Mouse (Mus musculus): ENCODE results near the gene Cst3. TPM values are rescaled to one million over a fixed set of nuclear protein-coding genes. Genes with fewer than 3 reads are reported as not detected.

Cst3 gene
- polyA plus RNA-seq, 1 experiment = 150 TPM

GRCm38 (mm10) chr2:148870526-148870925 is 5.0 kb downstream of the Cst3 start:
- no peak for TF ChIP-seq GATA1 (IDR thresholded peaks at IDR 0.05; ENCODE audit: low read length)

GRCm38 (mm10) chr2:148868959-148869358 is 6.5 kb downstream of the Cst3 start:
- TF ChIP-seq GATA1 (IDR thresholded peaks at IDR 0.05; ENCODE audit: low read length) = no peak

GRCm38 (mm10) chr2:148864966-148865365 is 10.5 kb downstream of the Cst3 start, which contains the start of gene 9230104L09Rik:
Gene 9230104L09Rik (minus strand): TSS chr2:148865038.
- TF ChIP-seq GATA1 (IDR thresholded peaks at IDR 0.05; ENCODE audit: low read length) = no peak

- no peak for TF ChIP-seq GATA1 (IDR thresholded peaks at IDR 0.05; ENCODE audit: low read length)
These were observed 13.8 kb downstream of the Cst3 start for GRCm38 (mm10) chr2:148861693-148862092.

- no peak for TF ChIP-seq GATA1 (IDR thresholded peaks at IDR 0.05; ENCODE audit: low read length)
These were observed 14.5 kb downstream of the Cst3 start for GRCm38 (mm10) chr2:148860993-148861392.

- no peak for TF ChIP-seq GATA1 (IDR thresholded peaks at IDR 0.05; ENCODE audit: low read length)
These were observed 18.0 kb downstream of the Cst3 start for GRCm38 (mm10) chr2:148857506-148857905.

- no peak for TF ChIP-seq GATA1 (IDR thresholded peaks at IDR 0.05; ENCODE audit: low read length)
These were observed 18.7 kb downstream of the Cst3 start for GRCm38 (mm10) chr2:148856630-148857400.

GRCm38 (mm10) chr2:148851116-148851906 is 24.2 kb downstream of the Cst3 start:
- no peak for TF ChIP-seq GATA1 (IDR thresholded peaks at IDR 0.05; ENCODE audit: low read length)

GRCm38 (mm10) chr2:148839224-148839623 is 36.3 kb downstream of the Cst3 start:
- TF ChIP-seq GATA1 (IDR thresholded peaks at IDR 0.05; ENCODE audit: low read length) = no peak

GRCm38 (mm10) chr2:148838075-148838777 is 37.3 kb downstream of the Cst3 start:
- no peak for TF ChIP-seq GATA1 (IDR thresholded peaks at IDR 0.05; ENCODE audit: low read length)

- TF ChIP-seq GATA1 (IDR thresholded peaks at IDR 0.05; ENCODE audit: low read length) = no peak
These were observed 40.6 kb downstream of the Cst3 start, which contains the start of gene Cst9 for GRCm38 (mm10) chr2:148834912-148835311. Gene Cst9 (plus strand): TSS chr2:148835147.

GRCm38 (mm10) chr2:148825986-148826385 is 49.5 kb downstream of the Cst3 start:
- no peak for TF ChIP-seq GATA1 (IDR thresholded peaks at IDR 0.05; ENCODE audit: low read length)

Other genes starting within 250 kb of the Cst3 start
- gene Nxt1, start 203.1 kb downstream of the Cst3 start, polyA plus RNA-seq (2012) = 29.7 and 37.5 TPM in 2 replicates
- gene Gzf1, start 194.7 kb downstream of the Cst3 start, polyA plus RNA-seq (2012) = 11.9 and 14.9 TPM in 2 replicates
- not detected in 2 replicates for gene Napb, start 143.2 kb downstream of the Cst3 start, polyA plus RNA-seq (2012)
- not detected in 2 replicates for gene Cstl1, start 125.3 kb downstream of the Cst3 start, polyA plus RNA-seq (2012)
- gene Cst11, start 104.2 kb downstream of the Cst3 start, polyA plus RNA-seq (2012) = not detected in 2 replicates
- not detected in 2 replicates for gene 8030411F24Rik, start 93.7 kb downstream of the Cst3 start, polyA plus RNA-seq (2012)
- gene Cst12, start 86.3 kb downstream of the Cst3 start, polyA plus RNA-seq (2012) = not detected in 2 replicates
- not detected in 2 replicates for gene Cst8, start 76.9 kb downstream of the Cst3 start, polyA plus RNA-seq (2012)
- gene Cst13, start 55.6 kb downstream of the Cst3 start, polyA plus RNA-seq (2012) = not detected in 2 replicates
- not detected in 2 replicates for gene Cst9, start 40.5 kb downstream of the Cst3 start, polyA plus RNA-seq (2012)
- not detected in 2 replicates for gene 9230104L09Rik, start 10.7 kb downstream of the Cst3 start, polyA plus RNA-seq (2012)
- not detected in 2 replicates for gene Gm1330, start 127.6 kb upstream of the Cst3 start, polyA plus RNA-seq (2012)
- not detected in 2 replicates for gene Gm10750, start 141.5 kb upstream of the Cst3 start, polyA plus RNA-seq (2012)